Mouse (Mus musculus) limb, embryonic 13.5 days (tissue): ENCODE measurements around the gene Klhl3. TPM values are rescaled to one million over a fixed set of nuclear protein-coding genes. Genes with fewer than 3 reads are reported as not detected.

Experiments
- ATAC-seq: fragments of 200-750 bp; cut with Nextera tagmentation; 2 replicates; pipeline ENCODE4 v1.8.0; 2017; ENCODE audit warnings: low read depth, moderate number of reproducible peaks, moderate TSS enrichment; ENCODE audit not compliant: low FRiP score
- H3K27ac ChIP-seq: fragments of 300-500 bp; sonication (generic); 2 replicates; pipeline ENCODE4 v1.5.1; 2015; ENCODE audit warnings: inconsistent platforms, mild to moderate bottlenecking, moderate library complexity
- H3K27me3 ChIP-seq: fragments of 300-500 bp; sonication (generic); 2 replicates; pipeline ENCODE4 v1.6.1; 2015; ENCODE audit warnings: mild to moderate bottlenecking, inconsistent platforms
- H3K36me3 ChIP-seq: fragments of 300-500 bp; sonication (generic); 2 replicates; pipeline ENCODE4 v1.6.1; 2015; ENCODE audit warnings: inconsistent platforms, mild to moderate bottlenecking, moderate library complexity
- H3K4me1 ChIP-seq: fragments of 300-500 bp; sonication (generic); 2 replicates; pipeline ENCODE4 v1.6.1; 2015; ENCODE audit warnings: inconsistent platforms
- H3K4me2 ChIP-seq: fragments of 300-500 bp; sonication (generic); replicated peaks from 2 replicates; pipeline ENCODE4 v1.6.1; 2015; ENCODE audit warnings: inconsistent platforms, mild to moderate bottlenecking, moderate library complexity
- H3K4me3 ChIP-seq: fragments of 300-500 bp; sonication (generic); 2 replicates; pipeline ENCODE4 v1.5.1; 2015; ENCODE audit warnings: moderate library complexity, mild to moderate bottlenecking, inconsistent platforms
- H3K9ac ChIP-seq: fragments of 300-500 bp; sonication (generic); 2 replicates; pipeline ENCODE4 v1.6.1; 2015; ENCODE audit warnings: mild to moderate bottlenecking, inconsistent platforms
- H3K9me3 ChIP-seq: fragments of 300-500 bp; sonication (generic); 2 replicates; pipeline ENCODE4 v1.6.1; 2016; ENCODE audit warnings: inconsistent platforms
- WGBS: fragments of 180-500 bp; shearing (Covaris S2); methylation state at CpG from one replicate; pipeline ENCODE4 v1.1.7; 2015; 5-methylcytosine and 5-hydroxymethylcytosine counted together
- microRNA counts: library from miRNA; unstranded; fragments of <30 nt; microRNA quantifications from one replicate; lab custom pipeline; 2016
- microRNA-seq: library from miRNA; unstranded; fragments of <30 nt; microRNA quantifications from one replicate; pipeline ENCODE4, GENCODE M21; 2016
- polyA plus RNA-seq: library from polyadenylated mRNA; unstranded; fragments of >200 nt; fragmentation: Nextera tagmentation; extraction: Ambion mirVana; gene quantifications from 2 replicates; pipeline ENCODE4 v1.2.1, GENCODE M21; 2015

Gene Klhl3
- polyA plus RNA-seq, 1 experiment from 2014 or later: 4.2 TPM

GRCm38 (mm10) chr13:57980679-57981078, 132.7 kb downstream of the Klhl3 start:
- 26% methylated on average over 9 of the region's 9 CpGs for WGBS
- no peak overlapping the region for H3K27ac ChIP-seq
- H3K9me3 ChIP-seq: peaks cover 6% of the 10 kb centered on the region; the same call in 1 of the 2 replicates

GRCm38 (mm10) chr13:57980071-57980470, 133.3 kb downstream of the Klhl3 start:
- no peak for ATAC-seq

More at GRCm38 (mm10) chr13:57980679-57981078, 132.7 kb downstream of the Klhl3 start:
- H3K9ac ChIP-seq: no peak overlapping the region
- H3K4me3 ChIP-seq: no peak overlapping the region
- H3K4me1 ChIP-seq: peaks cover 36% of the 10 kb centered on the region
- no peaks in the 10 kb centered on the region for H3K36me3 ChIP-seq
- ATAC-seq: no peak
- no peaks in the 10 kb centered on the region; the same call in 1 of the 2 replicates for H3K27me3 ChIP-seq
- H3K4me2 ChIP-seq: no peak overlapping the region

DNA sequence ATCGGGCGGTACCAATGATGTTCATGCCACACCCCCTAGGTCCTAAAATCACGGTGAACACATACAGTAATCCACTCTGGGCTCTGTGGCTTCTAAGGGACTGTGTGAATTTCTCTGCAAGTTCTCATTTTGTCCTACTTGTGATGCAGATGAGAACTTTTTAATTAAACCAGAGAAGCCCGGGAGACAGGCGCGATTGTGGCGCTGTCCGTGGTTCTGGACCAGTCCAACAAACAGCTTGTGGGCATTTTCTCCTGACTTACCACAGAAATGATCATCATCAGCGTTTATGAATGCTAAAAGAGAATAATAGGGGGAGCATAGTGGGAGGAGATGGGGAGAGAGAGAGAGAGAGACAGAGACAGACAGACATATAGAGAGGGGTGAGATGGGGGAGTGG, 134.5 kb downstream of the Klhl3 start:
- no peak for ATAC-seq
- H3K9ac ChIP-seq: no peak overlapping the region
- H3K27ac ChIP-seq: no peak overlapping the region
- peaks cover 36% of the 10 kb centered on the region for H3K4me1 ChIP-seq
- H3K4me3 ChIP-seq: no peak overlapping the region
- H3K4me2 ChIP-seq: no peak overlapping the region; the same call in 1 of the 2 replicates
- 20% methylated on average over 9 of the region's 9 CpGs for WGBS
- peaks cover 6% of the 10 kb centered on the region; the same call in 1 of the 2 replicates for H3K9me3 ChIP-seq
- no peaks in the 10 kb centered on the region; the same call in 1 of the 2 replicates for H3K27me3 ChIP-seq
- no peaks in the 10 kb centered on the region for H3K36me3 ChIP-seq

More at GRCm38 (mm10) chr13:57980071-57980470, 133.3 kb downstream of the Klhl3 start:
- Histone ChIP-seq H3K4me1 (peaks cover 36% of the 10 kb centered on the region), H3K27ac (no peak overlapping the region), H3K9me3 (peaks cover 6% of the 10 kb centered on the region; the same call in 1 of the 2 replicates), H3K36me3 (no peaks in the 10 kb centered on the region), H3K4me3 (no peak overlapping the region), H3K4me2 (no peak overlapping the region), H3K9ac (no peak overlapping the region), H3K27me3 (no peaks in the 10 kb centered on the region; the same call in 1 of the 2 replicates)
- WGBS: 29% methylated on average over 2 of the region's 2 CpGs

DNA sequence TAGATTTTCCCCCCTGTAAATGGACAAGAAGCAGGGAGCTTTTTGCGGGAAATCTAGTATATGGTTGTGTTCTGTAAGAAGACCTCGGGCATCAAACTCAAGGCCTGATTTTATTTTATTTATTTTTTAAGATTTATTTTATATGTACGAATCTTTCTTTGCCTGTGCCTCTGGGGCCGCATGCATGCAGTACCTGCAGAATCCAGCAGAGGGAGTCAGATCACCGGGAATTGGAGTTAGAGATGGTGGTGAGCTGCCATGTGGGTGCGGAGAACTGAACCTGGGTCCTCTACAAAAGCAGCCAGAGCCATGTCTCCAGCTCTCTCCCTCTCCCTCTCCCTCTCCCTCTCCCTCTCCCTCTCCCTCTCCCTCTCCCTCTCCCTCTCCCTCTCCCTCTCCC, 135.7 kb downstream of the Klhl3 start:
- ATAC-seq: no peak
- no peak overlapping the region for H3K9ac ChIP-seq
- no peaks in the 10 kb centered on the region; the same call in 1 of the 2 replicates for H3K27me3 ChIP-seq
- H3K27ac ChIP-seq: no peak overlapping the region
- H3K36me3 ChIP-seq: no peaks in the 10 kb centered on the region
- peaks cover 24% of the 10 kb centered on the region for H3K4me1 ChIP-seq
- H3K4me2 ChIP-seq: no peak overlapping the region
- peaks cover 6% of the 10 kb centered on the region; the same call in 1 of the 2 replicates for H3K9me3 ChIP-seq
- H3K4me3 ChIP-seq: no peak overlapping the region
- 79% methylated on average over 6 of the region's 6 CpGs for WGBS

DNA sequence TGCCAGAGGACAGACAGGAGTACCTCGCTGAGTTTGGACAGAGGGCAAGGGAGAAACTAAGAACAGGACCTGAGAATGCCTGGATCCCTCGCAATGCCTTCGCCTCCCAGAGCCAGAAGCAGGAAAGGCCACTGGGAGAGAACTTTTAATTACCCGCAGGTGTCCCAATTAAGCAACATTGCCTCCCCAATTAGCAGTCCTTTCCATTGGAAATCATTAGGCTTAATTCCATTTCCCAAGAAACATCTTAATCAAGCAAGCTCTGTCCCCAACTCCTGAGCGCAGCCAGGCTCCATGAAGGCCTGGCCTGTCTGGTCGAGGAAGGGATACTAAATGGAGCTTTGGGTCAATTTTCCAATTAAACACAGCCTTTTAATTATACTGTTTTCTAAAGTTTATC, 147.7 kb downstream of the Klhl3 start:
- H3K27ac ChIP-seq: no peak overlapping the region
- no peak overlapping the region for H3K4me3 ChIP-seq
- H3K27me3 ChIP-seq: no peaks in the 10 kb centered on the region
- no peak overlapping the region for H3K4me2 ChIP-seq
- no peak overlapping the region for H3K9ac ChIP-seq
- no peaks in the 10 kb centered on the region for H3K36me3 ChIP-seq
- no peaks in the 10 kb centered on the region for H3K4me1 ChIP-seq
- no peak for ATAC-seq
- 57% methylated on average over 6 of the region's 6 CpGs for WGBS
- H3K9me3 ChIP-seq: no peaks in the 10 kb centered on the region

GRCm38 (mm10) chr13:57960254-57960653, 153.1 kb downstream of the Klhl3 start:
- Histone ChIP-seq H3K9me3 (no peaks in the 10 kb centered on the region), H3K4me2 (no peak overlapping the region), H3K4me1 (no peaks in the 10 kb centered on the region), H3K9ac (no peak overlapping the region), H3K4me3 (no peak overlapping the region), H3K27ac (no peak overlapping the region), H3K27me3 (no peaks in the 10 kb centered on the region), H3K36me3 (no peaks in the 10 kb centered on the region)
- no peak for ATAC-seq
- WGBS: 68% methylated on average over 2 of the region's 2 CpGs

GRCm38 (mm10) chr13:57959806-57960205, 153.6 kb downstream of the Klhl3 start:
- Histone ChIP-seq H3K4me3 (no peak overlapping the region), H3K9ac (no peak overlapping the region), H3K27me3 (no peaks in the 10 kb centered on the region), H3K4me1 (no peaks in the 10 kb centered on the region), H3K36me3 (no peaks in the 10 kb centered on the region), H3K27ac (no peak overlapping the region), H3K4me2 (no peak overlapping the region), H3K9me3 (no peaks in the 10 kb centered on the region)
- 81% methylated on average over 5 of the region's 5 CpGs for WGBS
- no peak for ATAC-seq

MicroRNAs encoded within 50 kb of the gene (microRNA counts, 519-probe panel; counts per million panel counts)
- microRNA mmu-miR-874 (lab: Ali Mortazavi, UCI): not detected

Small RNA genes lying within 50 kb of the gene (microRNA-seq; reads per million reads assigned to microRNA genes)
- gene Mir874: 146 reads per million, percentile 58 among the genes with 10 or more reads in this experiment

Other genes starting within 250 kb of the Klhl3 start
- 1.9 and 2.4 TPM in 2 replicates for gene Spock1, start 205.3 kb downstream of the Klhl3 start, polyA plus RNA-seq
- gene Hnrnpa0, start 15.0 kb upstream of the Klhl3 start, polyA plus RNA-seq: 52.9 and 58.5 TPM in 2 replicates
- gene Idnk, start 44.1 kb upstream of the Klhl3 start, polyA plus RNA-seq: 38.9 and 41.3 TPM in 2 replicates
- 94.0 and 101 TPM in 2 replicates for gene Ubqln1, start 102.1 kb upstream of the Klhl3 start, polyA plus RNA-seq
- gene Gkap1, start 162.1 kb upstream of the Klhl3 start, polyA plus RNA-seq: 25.1 TPM in 2 replicates
- 0.70 and 1.1 TPM in 2 replicates for gene Kif27, start 245.5 kb upstream of the Klhl3 start, polyA plus RNA-seq